Mouse (Mus musculus) embryo, embryonic 9.5 days (tissue): Measurements from ENCODE around the gene Olfr976.
"Not testable (repeated sequence)": the region's sequence is repeated elsewhere in the genome, so short reads cannot be mapped to it uniquely, and the experiment has no call there.

Source experiments
- DNase-seq: peaks from one replicate; pipeline ENCODE4 v3.0.0-alpha.2; 2017; ENCODE audit errors: extremely low spot score

Gene Olfr976

DNA sequence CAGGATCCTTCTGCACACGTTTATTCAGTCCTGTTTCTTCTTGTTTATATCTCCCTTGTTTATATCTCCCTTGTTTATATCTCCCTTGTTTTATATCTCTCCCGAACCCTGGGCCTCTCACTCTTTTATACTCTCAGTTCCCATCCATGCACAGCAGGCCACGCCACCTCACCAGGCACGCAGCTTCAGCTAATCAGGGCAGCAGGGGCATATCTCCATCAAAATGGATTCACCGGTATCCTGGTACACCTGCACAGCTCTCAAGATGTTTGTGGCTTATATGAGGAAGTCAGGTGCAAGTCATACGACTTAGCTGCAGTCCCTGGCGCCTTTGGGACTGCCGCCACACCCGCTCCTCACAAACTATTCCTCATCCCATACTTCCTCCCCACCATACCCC lies at the start of gene Olfr976:
Gene Olfr976, minus strand, starts transcription at position 101 of the 400 bp plus-strand sequence.
- not testable (repeated sequence) for DNase-seq

DNA sequence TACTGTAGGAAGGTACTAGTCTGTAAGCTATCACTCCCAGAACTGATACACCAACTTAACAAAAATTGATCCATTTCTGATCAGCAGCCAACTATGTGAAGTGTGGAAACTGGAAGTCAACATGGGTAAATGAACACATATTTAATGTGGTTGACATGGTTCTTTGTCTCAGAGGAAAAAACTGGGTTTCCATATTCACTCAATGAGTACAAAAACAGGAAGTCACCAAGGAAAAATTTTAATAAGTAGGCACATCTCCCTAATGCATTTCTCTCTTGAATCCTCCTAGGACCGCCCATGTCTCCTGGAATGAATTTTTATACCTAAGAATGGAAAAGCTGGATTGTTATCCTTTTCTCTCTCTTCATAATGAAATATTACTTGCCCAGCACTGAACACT lies 48.5 kb upstream of the Olfr976 start, which contains the start of gene Olfr980:
Gene Olfr980, minus strand, starts transcription at position 101 of the 400 bp plus-strand sequence.
- no peak for DNase-seq

DNA sequence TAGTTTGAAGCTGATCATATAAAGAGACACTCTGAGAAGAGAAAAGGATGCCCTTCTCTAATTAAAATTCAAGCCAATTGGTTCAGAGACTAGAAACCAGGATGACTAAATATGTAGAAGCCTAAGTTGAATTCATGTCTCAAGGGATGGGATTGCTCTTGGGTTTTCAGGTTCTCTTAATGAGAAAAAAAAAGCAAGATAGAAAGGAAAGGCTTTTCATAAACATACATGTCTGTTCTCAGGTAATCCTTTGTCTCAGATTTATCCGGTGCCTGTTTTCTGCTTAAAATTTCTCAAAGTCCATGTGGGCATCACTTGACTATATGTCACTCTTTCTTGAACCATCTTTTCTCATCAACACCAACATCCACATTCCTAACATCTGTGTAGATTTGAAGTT lies 42.4 kb upstream of the Olfr976 start, which contains the start of gene Olfr979:
Gene Olfr979, minus strand, starts transcription at position 101 of the 400 bp plus-strand sequence.
- DNase-seq: no peak

DNA sequence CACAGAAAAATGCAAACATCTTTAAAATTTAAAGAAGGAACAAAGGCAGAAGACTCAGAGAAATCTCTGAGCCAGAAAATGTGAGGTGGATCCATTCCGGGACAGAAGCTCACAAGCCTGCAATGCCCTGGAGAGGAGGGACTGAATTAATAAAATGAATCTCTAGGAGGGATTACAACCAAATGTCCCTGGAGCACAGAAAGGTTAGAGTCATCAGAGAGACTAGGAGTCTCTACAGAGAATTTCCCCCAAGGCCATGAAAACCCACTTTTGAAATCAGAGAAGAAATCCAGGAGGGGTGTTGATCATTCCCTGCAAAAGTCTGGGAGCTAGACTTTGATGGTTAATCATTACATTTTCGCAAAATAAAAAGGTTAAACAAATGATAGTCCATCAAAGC lies 30.9 kb upstream of the Olfr976 start, which contains the start of gene Olfr978:
Gene Olfr978, plus strand, starts transcription at position 301 of the 400 bp plus-strand sequence.
- DNase-seq: no peak

GRCm38 (mm10) chr9:39976581-39977145 lies 15.7 kb upstream of the Olfr976 start:
- DNase-seq: not testable (repeated sequence)

- DNase-seq: no peak
Observed at GRCm38 (mm10) chr9:39951946-39952345, 9.0 kb downstream of the Olfr976 start, which contains the start of gene Olfr975. Olfr975 (minus strand) TSS chr9:39952046.

DNA sequence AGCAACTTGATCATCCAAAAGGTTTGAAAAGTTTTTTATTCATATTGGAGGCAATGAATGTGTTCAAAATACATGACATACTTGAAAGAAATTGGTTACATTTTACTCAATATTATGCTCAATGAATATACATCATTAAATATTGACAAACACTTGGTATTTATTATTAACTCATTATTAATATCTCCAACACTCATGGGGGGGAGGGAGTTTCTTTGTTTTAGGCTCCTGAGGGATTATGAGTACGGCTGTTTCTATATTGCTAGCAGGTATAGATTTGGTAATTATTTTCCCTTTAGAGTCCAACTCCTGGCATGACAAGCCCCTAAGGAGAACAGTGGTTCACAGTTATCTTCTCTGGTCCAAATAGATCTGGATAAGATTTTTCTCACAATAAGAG lies 23.7 kb downstream of the Olfr976 start, which contains the start of gene Olfr974:
Gene Olfr974, plus strand, starts transcription at position 301 of the 400 bp plus-strand sequence.
- DNase-seq: no peak

- DNase-seq: not testable (repeated sequence)
Observed at GRCm38 (mm10) chr9:39928837-39929236, 32.1 kb downstream of the Olfr976 start.

- DNase-seq: not testable (repeated sequence)
Observed at GRCm38 (mm10) chr9:39927975-39928836, 32.7 kb downstream of the Olfr976 start.

DNA sequence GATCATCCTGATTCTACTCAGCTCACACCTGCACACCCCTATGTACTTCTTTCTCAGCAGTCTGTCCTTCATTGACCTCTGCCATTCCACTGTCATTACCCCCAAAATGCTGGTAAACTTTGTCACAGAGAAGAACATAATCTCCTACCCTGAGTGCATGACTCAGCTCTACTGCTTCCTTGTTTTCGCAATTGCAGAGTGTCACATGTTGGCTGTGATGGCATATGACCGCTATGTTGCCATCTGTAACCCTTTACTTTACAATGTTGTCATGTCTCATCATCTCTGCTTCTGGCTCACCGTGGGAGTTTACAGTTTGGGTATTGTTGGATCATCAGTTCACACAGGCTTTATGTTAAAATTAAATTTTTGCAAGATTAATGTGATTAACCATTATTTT lies 51.0 kb downstream of the Olfr976 start:
- DNase-seq: no peak

DNA sequence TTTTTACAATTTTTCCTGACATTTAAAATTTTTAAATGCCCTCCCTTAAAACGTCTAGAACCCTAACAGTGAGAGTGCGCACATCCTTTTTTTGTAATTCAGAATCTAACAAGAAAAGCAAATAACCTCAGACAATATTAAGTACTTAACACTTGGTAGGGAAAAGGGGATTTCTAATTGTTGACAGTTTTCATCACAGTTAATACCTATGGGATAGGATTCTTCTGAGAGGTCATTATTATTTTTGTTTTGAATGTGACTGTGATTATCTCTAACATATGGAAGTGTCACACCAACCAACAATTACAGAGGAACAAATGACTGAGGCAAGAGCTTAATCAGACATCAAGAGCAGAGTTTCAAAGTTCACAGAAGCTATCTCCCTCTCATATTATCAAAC lies 53.9 kb downstream of the Olfr976 start, which contains the start of gene Olfr229:
Gene Olfr229, plus strand, starts transcription at position 301 of the 400 bp plus-strand sequence.
- DNase-seq: no peak

GRCm38 (mm10) chr9:39905106-39905505 lies 55.8 kb downstream of the Olfr976 start:
- DNase-seq: no peak
